Mouse (Mus musculus): ENCODE measurements around the gene Gm10570.

DNA sequence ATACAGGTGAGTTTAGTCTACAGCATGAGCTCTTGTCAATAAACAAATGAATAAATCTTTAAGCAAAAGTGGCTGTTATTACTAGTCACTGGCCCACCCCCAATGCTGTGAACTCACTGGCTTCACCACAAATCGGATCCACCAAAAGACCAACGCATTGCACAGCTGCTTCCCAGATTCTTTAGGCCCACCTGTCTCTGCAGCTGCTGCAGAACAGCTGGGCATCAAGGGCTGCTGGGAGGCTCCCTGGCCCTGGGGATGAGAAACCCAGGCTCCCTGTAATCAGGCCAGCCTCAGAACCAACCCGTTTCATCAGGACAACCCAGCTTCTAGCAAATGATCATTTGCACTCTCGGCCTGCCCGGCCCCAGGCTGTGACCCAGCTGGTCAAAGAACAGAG, 25.6 kb downstream of the Gm10570 start:
- TF ChIP-seq POLR2A (IDR thresholded peaks at IDR 0.05; ENCODE audit: control insufficient read depth in 1 of 2, insufficient read depth in 1 of 2, low read depth in 1 of 2, low read length in 2 of 2, poor library complexity in 1 of 2) (no peak), MAX (IDR thresholded peaks at IDR 0.05; ENCODE audit: low read length) (no peak), CTCF (IDR thresholded peaks at IDR 0.05 in 2 of 3, conservative IDR thresholded peaks at IDR 0.05 in 1 of 3; ENCODE audit: control insufficient read depth in 1 of 3, insufficient read depth in 1 of 3, low read depth in 2 of 3, low read length in 3 of 3, poor library complexity in 1 of 3, severe bottlenecking in 1 of 3) (no peak), TAL1 (IDR thresholded peaks at IDR 0.05; ENCODE audit: low read length) (no peak), CHD1 (IDR thresholded peaks at IDR 0.05; ENCODE audit: low read depth, low read length) (no peak), USF2 (IDR thresholded peaks at IDR 0.05; ENCODE audit: borderline replicate concordance in 1 of 2, insufficient read depth in 1 of 2, low read depth in 1 of 2, low read length in 2 of 2) (no peak), ZC3H11A (IDR thresholded peaks at IDR 0.05; ENCODE audit: low read depth, low read length) (no peak), ZMIZ1 (IDR thresholded peaks at IDR 0.05; ENCODE audit: low read depth, low read length) (no peak), UBTF (IDR thresholded peaks at IDR 0.05; ENCODE audit: borderline replicate concordance, insufficient read depth, low read depth, low read length) (no peak), SMC3 (IDR thresholded peaks at IDR 0.05; ENCODE audit: low read depth, low read length) (no peak), GATA1 (IDR thresholded peaks at IDR 0.05; ENCODE audit: low read depth, low read length) (no peak)

Measured in MEL (cell line).